Mouse (Mus musculus) hindbrain, postnatal 0 days (tissue): ENCODE results near the gene Tcl1. TPM values are rescaled to one million over a fixed set of nuclear protein-coding genes. Genes with fewer than 3 reads are reported as not detected.

Source experiments
- ATAC-seq: fragments of 200-750 bp; cut with Nextera tagmentation; 2 replicates; pipeline ENCODE4 v1.8.0; 2017; ENCODE audit warnings: mild to moderate bottlenecking, moderate TSS enrichment, moderate library complexity
- DNase-seq: peaks from one replicate; pipeline ENCODE4 v3.0.0-alpha.2; 2015; ENCODE audit warnings: low spot score
- H3K27ac ChIP-seq: fragments of 300-500 bp; sonication (generic); 2 replicates; pipeline ENCODE4 v1.5.1; 2014; ENCODE audit warnings: mild to moderate bottlenecking
- H3K27me3 ChIP-seq: fragments of 300-500 bp; sonication (generic); 2 replicates; pipeline ENCODE4 v1.6.1; 2014; ENCODE audit warnings: low read length, mixed read lengths; ENCODE audit not compliant: insufficient read depth
- H3K36me3 ChIP-seq: fragments of 300-500 bp; sonication (generic); 2 replicates; pipeline ENCODE4 v1.6.1; 2014; ENCODE audit warnings: low read length, mixed read lengths; ENCODE audit not compliant: insufficient read depth
- H3K4me1 ChIP-seq: fragments of 300-500 bp; sonication (generic); 2 replicates; pipeline ENCODE4 v1.6.1; 2014; ENCODE audit warnings: antibody characterized with exemption, low read length, mixed read lengths; ENCODE audit not compliant: insufficient read depth
- H3K4me2 ChIP-seq: fragments of 300-500 bp; sonication (generic); 2 replicates; pipeline ENCODE4 v1.6.1; 2014; ENCODE audit warnings: low read depth, mild to moderate bottlenecking, low read length, moderate library complexity, mixed read lengths
- H3K4me3 ChIP-seq: fragments of 300-500 bp; sonication (generic); 2 replicates; pipeline ENCODE4 v1.5.1; 2014; ENCODE audit warnings: low read length
- H3K9ac ChIP-seq: fragments of 300-500 bp; sonication (generic); replicated peaks from 2 replicates; pipeline ENCODE4 v1.6.1; 2014; ENCODE audit warnings: mild to moderate bottlenecking, low read length, moderate library complexity, mixed read lengths
- H3K9me3 ChIP-seq: fragments of 300-500 bp; sonication (generic); 2 replicates; pipeline ENCODE4 v1.6.1; 2016; ENCODE audit warnings: low read length, mixed read lengths
- CTCF ChIP-seq: IDR thresholded peaks from 2 replicates; pipeline ENCODE4 v1.5.1; 2016; ENCODE audit warnings: antibody characterized with exemption, control low read depth, low read depth
- WGBS: fragments of 180-500 bp; shearing (Covaris S2); extraction: QIAGEN DNeasy Blood & Tissue Kit; methylation state at CpG from one replicate; pipeline ENCODE4 v1.1.7; 2014; 5-methylcytosine and 5-hydroxymethylcytosine counted together
- polyA plus RNA-seq: library from polyadenylated mRNA; unstranded; fragments of >200 nt; fragmentation: Nextera tagmentation; extraction: Ambion mirVana; gene quantifications from 2 replicates; pipeline ENCODE4 v1.2.1, GENCODE M21; 2015
- total RNA-seq: library from RNA; depleted of rRNA; stranded (reverse); fragments of >200 nt; gene quantifications from 2 replicates; pipeline ENCODE4 v1.2.3, GENCODE M21; 2014

Gene Tcl1
- total and polyA plus RNA-seq, 2 experiments from 2014 or later = not detected

GRCm38 (mm10) chr12:105253796-105254195, 31.2 kb upstream of the Tcl1 start:
- Histone ChIP-seq H3K27ac (no peak overlapping the region), H3K9ac (no peak overlapping the region), H3K4me1 (peaks cover 12% of the 10 kb centered on the region), H3K4me3 (no peak overlapping the region), H3K27me3 (no peaks in the 10 kb centered on the region), H3K4me2 (no peak overlapping the region), H3K9me3 (no peaks in the 10 kb centered on the region), H3K36me3 (no peaks in the 10 kb centered on the region)
- ATAC-seq (peak; percentile 33; the same call in 1 of the 2 replicates), DNase-seq (no peak)
- no peak for TF ChIP-seq CTCF
- WGBS = 95% methylated on average over 3 of the region's 3 CpGs

GRCm38 (mm10) chr12:105248763-105249233, 26.2 kb upstream of the Tcl1 start:
- Histone ChIP-seq H3K4me2 (peak overlapping the region; percentile 38), H3K27me3 (no peaks in the 10 kb centered on the region), H3K4me1 (peaks cover 20% of the 10 kb centered on the region), H3K36me3 (no peaks in the 10 kb centered on the region), H3K4me3 (no peak overlapping the region), H3K9ac (no peak overlapping the region), H3K27ac (no peak overlapping the region), H3K9me3 (no peaks in the 10 kb centered on the region)
- no peak for TF ChIP-seq CTCF
- DNase-seq (peak; percentile 66), ATAC-seq (peak; percentile 63; the same call in 1 of the 2 replicates)
- WGBS = 6% methylated on average over 9 of the region's 9 CpGs

GRCm38 (mm10) chr12:105239060-105239459, 16.5 kb upstream of the Tcl1 start:
- Histone ChIP-seq H3K9me3 (no peaks in the 10 kb centered on the region), H3K4me2 (no peak overlapping the region), H3K36me3 (no peaks in the 10 kb centered on the region), H3K4me1 (no peaks in the 10 kb centered on the region), H3K9ac (no peak overlapping the region), H3K27ac (no peak overlapping the region), H3K27me3 (no peaks in the 10 kb centered on the region), H3K4me3 (no peak overlapping the region)
- WGBS = 48% methylated on average over 9 of the region's 9 CpGs
- DNase-seq (no peak), ATAC-seq (no peak)
- no peak for TF ChIP-seq CTCF

GRCm38 (mm10) chr12:105235091-105235490, 12.5 kb upstream of the Tcl1 start:
- Histone ChIP-seq H3K27ac (no peak overlapping the region), H3K9me3 (no peaks in the 10 kb centered on the region), H3K4me1 (no peaks in the 10 kb centered on the region), H3K9ac (no peak overlapping the region), H3K4me2 (no peak overlapping the region), H3K4me3 (no peak overlapping the region), H3K27me3 (no peaks in the 10 kb centered on the region), H3K36me3 (no peaks in the 10 kb centered on the region)
- no peak for TF ChIP-seq CTCF
- ATAC-seq (no peak), DNase-seq (no peak)
- WGBS = 79% methylated on average over 3 of the region's 3 CpGs

- Histone ChIP-seq H3K4me2 (no peak overlapping the region), H3K9me3 (no peaks in the 10 kb centered on the region), H3K4me3 (no peak overlapping the region), H3K4me1 (no peaks in the 10 kb centered on the region), H3K36me3 (no peaks in the 10 kb centered on the region), H3K27ac (no peak overlapping the region), H3K27me3 (no peaks in the 10 kb centered on the region), H3K9ac (no peak overlapping the region)
- no peak for TF ChIP-seq CTCF
- no peak for ATAC-seq
- DNase-seq = peak; percentile 18
- WGBS = 47% methylated on average over 11 of the region's 11 CpGs
These were observed 11.8 kb upstream of the Tcl1 start for GRCm38 (mm10) chr12:105234362-105234761.

- Histone ChIP-seq H3K36me3 (no peaks in the 10 kb centered on the region), H3K9ac (no peak overlapping the region), H3K9me3 (no peaks in the 10 kb centered on the region), H3K27me3 (no peaks in the 10 kb centered on the region), H3K27ac (no peak overlapping the region), H3K4me3 (no peak overlapping the region), H3K4me1 (no peaks in the 10 kb centered on the region), H3K4me2 (no peak overlapping the region)
- DNase-seq (no peak), ATAC-seq (no peak)
- no peak for TF ChIP-seq CTCF
- WGBS = 41% methylated on average over 16 of the region's 16 CpGs
These were observed 2.2 kb upstream of the Tcl1 start for GRCm38 (mm10) chr12:105224621-105225320.

GRCm38 (mm10) chr12:105217101-105217760, 5.4 kb downstream of the Tcl1 start:
- TF ChIP-seq CTCF = no peak
- ATAC-seq = no peak
- Histone ChIP-seq H3K4me3 (no peak overlapping the region), H3K27me3 (no peaks in the 10 kb centered on the region), H3K36me3 (no peaks in the 10 kb centered on the region), H3K4me2 (no peak overlapping the region), H3K9ac (no peak overlapping the region), H3K27ac (no peak overlapping the region), H3K4me1 (no peaks in the 10 kb centered on the region), H3K9me3 (no peaks in the 10 kb centered on the region)
- WGBS = 88% methylated on average over 7 of the region's 7 CpGs
- no peak for DNase-seq
